Mouse (Mus musculus) embryonic facial prominence, embryonic 15.5 days (tissue): ENCODE results near the gene Mrpl33. TPM values are rescaled to one million over a fixed set of nuclear protein-coding genes. Genes with fewer than 3 reads are reported as not detected.

ENCODE experiments used
- ATAC-seq: fragments of 200-750 bp; cut with Nextera tagmentation; 2 replicates; pipeline ENCODE4 v1.8.0; 2017; ENCODE audit warnings: low read depth, moderate TSS enrichment; ENCODE audit not compliant: insufficient number of reproducible peaks, low FRiP score, low TSS enrichment
- H3K27ac ChIP-seq: fragments of 300-500 bp; sonication (generic); replicated peaks from 2 replicates; pipeline ENCODE4 v1.5.1; 2015; ENCODE audit warnings: mild to moderate bottlenecking, inconsistent platforms
- H3K27me3 ChIP-seq: fragments of 300-500 bp; sonication (generic); 2 replicates; pipeline ENCODE4 v1.6.1; 2015; ENCODE audit warnings: inconsistent platforms
- H3K36me3 ChIP-seq: fragments of 300-500 bp; sonication (generic); 2 replicates; pipeline ENCODE4 v1.6.1; 2015; ENCODE audit warnings: mild to moderate bottlenecking, inconsistent platforms
- H3K4me1 ChIP-seq: fragments of 300-500 bp; sonication (generic); 2 replicates; pipeline ENCODE4 v1.6.1; 2015; ENCODE audit warnings: inconsistent platforms
- H3K4me2 ChIP-seq: fragments of 300-500 bp; sonication (generic); replicated peaks from 2 replicates; pipeline ENCODE4 v1.6.1; 2015; ENCODE audit warnings: mild to moderate bottlenecking, inconsistent platforms
- H3K4me3 ChIP-seq: fragments of 300-500 bp; sonication (generic); replicated peaks from 2 replicates; pipeline ENCODE4 v1.5.1; 2015; ENCODE audit warnings: mild to moderate bottlenecking, inconsistent platforms
- H3K9ac ChIP-seq: fragments of 300-500 bp; sonication (generic); 2 replicates; pipeline ENCODE4 v1.6.1; 2015; ENCODE audit warnings: inconsistent platforms
- H3K9me3 ChIP-seq: fragments of 300-500 bp; sonication (generic); replicated peaks from 2 replicates; pipeline ENCODE4 v1.6.1; 2016; ENCODE audit warnings: inconsistent platforms
- WGBS: fragments of 180-500 bp; shearing (Covaris S2); methylation state at CpG from one replicate; pipeline ENCODE4 v1.1.7; 2015; 5-methylcytosine and 5-hydroxymethylcytosine counted together
- polyA plus RNA-seq: library from polyadenylated mRNA; unstranded; fragments of >200 nt; fragmentation: Nextera tagmentation; extraction: Ambion mirVana; gene quantifications from 2 replicates; pipeline ENCODE4 v1.2.1, GENCODE M21; 2015

Gene Mrpl33
- polyA plus RNA-seq, result 283 and 287 TPM in 2 replicates

- Histone ChIP-seq H3K9ac (peak within 1 kb of the TSS; percentile 21), H3K4me1 (peaks cover 16% of the 10 kb centered on the region), H3K27me3 (no peaks in the 10 kb centered on the region), H3K4me3 (peak within 1 kb of the TSS; percentile 36), H3K4me2 (peak within 1 kb of the TSS; percentile 62), H3K27ac (peak within 1 kb of the TSS; percentile 63), H3K9me3 (no peaks in the 10 kb centered on the region), H3K36me3 (no peaks in the 10 kb centered on the region)
- ATAC-seq, result peak; percentile 27; the same call in 1 of the 2 replicates
- WGBS, result 6% methylated on average over 26 of the region's 26 CpGs
Measured at GRCm38 (mm10) chr5:31596481-31597429, at the start of gene Mrpl33. Mrpl33 (plus strand) TSS chr5:31596935.

- Histone ChIP-seq H3K27me3 (no peaks in the 10 kb centered on the region), H3K4me2 (no peak overlapping the region), H3K4me1 (peaks cover 12% of the 10 kb centered on the region), H3K36me3 (peaks cover 50% of the 10 kb centered on the region), H3K4me3 (no peak overlapping the region), H3K9me3 (no peaks in the 10 kb centered on the region), H3K9ac (no peak overlapping the region), H3K27ac (no peak overlapping the region)
- WGBS, result 29% methylated on average over 1 of the region's 1 CpGs
- ATAC-seq, result no peak
Measured at GRCm38 (mm10) chr5:31559401-31559800, 37.3 kb upstream of the Mrpl33 start.

- Histone ChIP-seq H3K27me3 (no peaks in the 10 kb centered on the region), H3K4me2 (no peak overlapping the region), H3K9ac (no peak overlapping the region; the same call in 1 of the 2 replicates), H3K9me3 (no peaks in the 10 kb centered on the region), H3K4me1 (peaks cover 13% of the 10 kb centered on the region), H3K4me3 (no peak overlapping the region), H3K27ac (no peak overlapping the region), H3K36me3 (peaks cover 42% of the 10 kb centered on the region)
- 98% methylated on average over 2 of the region's 2 CpGs for WGBS
- no peak for ATAC-seq
Measured at GRCm38 (mm10) chr5:31560352-31560751, 36.4 kb upstream of the Mrpl33 start.

- ATAC-seq, result no peak
- Histone ChIP-seq H3K4me1 (peaks cover 13% of the 10 kb centered on the region), H3K9ac (no peak overlapping the region), H3K36me3 (peaks cover 30% of the 10 kb centered on the region), H3K27me3 (no peaks in the 10 kb centered on the region), H3K27ac (peak overlapping the region; percentile 28), H3K4me2 (no peak overlapping the region), H3K4me3 (no peak overlapping the region), H3K9me3 (no peaks in the 10 kb centered on the region)
- whole genome bisulfite sequencing, result 70% methylated on average over 7 of the region's 7 CpGs
Measured at GRCm38 (mm10) chr5:31562036-31562666, 34.6 kb upstream of the Mrpl33 start.

GRCm38 (mm10) chr5:31563496-31563895 lies 33.2 kb upstream of the Mrpl33 start:
- Histone ChIP-seq H3K27me3 (no peaks in the 10 kb centered on the region), H3K36me3 (peaks cover 23% of the 10 kb centered on the region; the same call in 1 of the 2 replicates), H3K9me3 (no peaks in the 10 kb centered on the region), H3K4me3 (no peak overlapping the region), H3K4me2 (no peak overlapping the region), H3K9ac (no peak overlapping the region), H3K27ac (peak overlapping the region; percentile 35; the same call in 1 of the 2 replicates), H3K4me1 (peaks cover 13% of the 10 kb centered on the region)
- ATAC-seq, result no peak
- 11% methylated on average over 6 of the region's 6 CpGs for WGBS

GRCm38 (mm10) chr5:31563905-31564304 lies 32.8 kb upstream of the Mrpl33 start:
- ATAC-seq, result no peak

GRCm38 (mm10) chr5:31564976-31565375 lies 31.8 kb upstream of the Mrpl33 start:
- Histone ChIP-seq H3K4me1 (peaks cover 13% of the 10 kb centered on the region), H3K36me3 (peaks cover 14% of the 10 kb centered on the region; the same call in 1 of the 2 replicates), H3K4me3 (no peak overlapping the region), H3K4me2 (no peak overlapping the region), H3K27ac (no peak overlapping the region), H3K9me3 (no peaks in the 10 kb centered on the region), H3K27me3 (no peaks in the 10 kb centered on the region), H3K9ac (no peak overlapping the region)
- ATAC-seq, result no peak; the same call in 1 of the 2 replicates
- WGBS, result 79% methylated on average over 4 of the region's 4 CpGs

More at GRCm38 (mm10) chr5:31563905-31564304, 32.8 kb upstream of the Mrpl33 start:
- no peaks in the 10 kb centered on the region for H3K27me3 ChIP-seq
- no peaks in the 10 kb centered on the region for H3K9me3 ChIP-seq
- no peak overlapping the region for H3K9ac ChIP-seq
- peaks cover 13% of the 10 kb centered on the region for H3K4me1 ChIP-seq
- H3K36me3 ChIP-seq, result peaks cover 23% of the 10 kb centered on the region; the same call in 1 of the 2 replicates
- peak overlapping the region; percentile 35; the same call in 1 of the 2 replicates for H3K27ac ChIP-seq
- no peak overlapping the region for H3K4me3 ChIP-seq
- no peak overlapping the region for H3K4me2 ChIP-seq
- WGBS, result 38% methylated on average over 7 of the region's 7 CpGs

- Histone ChIP-seq H3K4me2 (no peak overlapping the region), H3K4me1 (peaks cover 23% of the 10 kb centered on the region), H3K36me3 (0 out of 2 replicates have a peak, but pooled peaks cover 8% of the 10 kb centered on the region), H3K27me3 (no peaks in the 10 kb centered on the region), H3K9ac (no peak overlapping the region), H3K9me3 (no peaks in the 10 kb centered on the region), H3K4me3 (no peak overlapping the region), H3K27ac (no peak overlapping the region)
- no peak for ATAC-seq
- 76% methylated on average over 7 of the region's 7 CpGs for WGBS
Measured at GRCm38 (mm10) chr5:31566026-31566425, 30.7 kb upstream of the Mrpl33 start.

GRCm38 (mm10) chr5:31566457-31566856 lies 30.3 kb upstream of the Mrpl33 start:
- WGBS, result 62% methylated on average over 3 of the region's 3 CpGs
- 0 out of 2 replicates have a peak, but pooled peaks cover 8% of the 10 kb centered on the region for H3K36me3 ChIP-seq
- H3K9ac ChIP-seq, result no peak overlapping the region
- H3K27me3 ChIP-seq, result no peaks in the 10 kb centered on the region
- H3K4me2 ChIP-seq, result no peak overlapping the region
- no peak overlapping the region for H3K4me3 ChIP-seq
- ATAC-seq, result no peak
- H3K27ac ChIP-seq, result no peak overlapping the region
- H3K9me3 ChIP-seq, result no peaks in the 10 kb centered on the region
- H3K4me1 ChIP-seq, result peaks cover 27% of the 10 kb centered on the region

- WGBS, result 71% methylated on average over 5 of the region's 5 CpGs
- no peak overlapping the region for H3K27ac ChIP-seq
Measured at GRCm38 (mm10) chr5:31567951-31568657, 28.6 kb upstream of the Mrpl33 start.

More at GRCm38 (mm10) chr5:31567951-31568657, 28.6 kb upstream of the Mrpl33 start:
- Histone ChIP-seq H3K4me1 (peaks cover 26% of the 10 kb centered on the region), H3K4me2 (no peak overlapping the region), H3K9me3 (no peaks in the 10 kb centered on the region), H3K9ac (no peak overlapping the region), H3K36me3 (no peaks in the 10 kb centered on the region), H3K27me3 (no peaks in the 10 kb centered on the region), H3K4me3 (no peak overlapping the region)
- ATAC-seq, result no peak
